Mouse (Mus musculus): ENCODE data around the gene Tpgs1. TPM values are rescaled to one million over a fixed set of nuclear protein-coding genes. Genes with fewer than 3 reads are reported as not detected.

Gene Tpgs1
- polyA plus RNA-seq, 1 experiment from 2014 or later = 59.3 TPM

DNA sequence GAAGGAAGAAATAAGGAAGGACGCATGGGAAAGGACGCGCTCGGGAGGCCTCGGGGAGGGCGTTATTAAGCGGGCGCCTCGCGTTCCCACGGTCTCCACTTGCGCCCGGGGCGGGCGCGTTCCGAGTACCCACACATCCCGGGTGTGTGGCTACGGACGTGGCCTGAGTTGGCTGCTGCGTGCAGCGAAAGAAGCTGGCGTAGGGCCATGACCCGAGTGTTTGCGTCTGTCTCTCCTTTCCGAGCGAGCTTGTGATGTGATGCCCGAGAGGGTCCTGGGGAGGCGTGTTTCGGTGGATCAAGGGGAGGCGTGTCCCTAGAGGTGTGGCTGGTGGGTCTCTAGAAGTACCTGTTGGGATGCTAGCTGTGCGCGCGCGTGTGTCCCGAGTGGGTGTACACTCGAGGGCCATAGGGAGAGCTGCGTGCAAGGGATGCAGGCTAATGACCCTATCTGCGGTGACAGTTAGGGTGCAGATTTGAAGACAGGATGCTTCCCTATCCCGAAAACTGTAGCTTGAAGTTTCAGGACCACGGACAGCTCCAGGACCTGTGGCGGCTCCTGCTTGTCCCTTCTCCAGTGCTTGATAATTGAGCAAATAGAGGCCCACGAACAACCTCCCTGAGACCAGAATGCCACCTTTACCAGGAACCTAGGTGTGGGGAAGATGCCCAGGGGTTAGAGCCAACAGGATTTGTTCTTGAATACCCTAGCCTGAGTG is 48.6 kb downstream of the Tpgs1 start:
- peaks cover 18% of the 10 kb centered on the region for H3K4me1 ChIP-seq
- 3% methylated on average over 43 of the region's 43 CpGs for WGBS
- H3K27me3 ChIP-seq (replicated peaks) = peaks cover 45% of the 10 kb centered on the region
- no peaks in the 10 kb centered on the region for H3K36me3 ChIP-seq
- no peaks in the 10 kb centered on the region for H3K9me3 ChIP-seq
- ATAC-seq (ENCODE audit: insufficient read depth, low FRiP score, low read depth) = no peak
- peak overlapping the region; percentile 94 for H3K4me2 ChIP-seq
- H3K27ac ChIP-seq = no peak overlapping the region
- H3K9ac ChIP-seq = no peak overlapping the region
- peak overlapping the region; percentile 59 for H3K4me3 ChIP-seq (replicated peaks)

DNA sequence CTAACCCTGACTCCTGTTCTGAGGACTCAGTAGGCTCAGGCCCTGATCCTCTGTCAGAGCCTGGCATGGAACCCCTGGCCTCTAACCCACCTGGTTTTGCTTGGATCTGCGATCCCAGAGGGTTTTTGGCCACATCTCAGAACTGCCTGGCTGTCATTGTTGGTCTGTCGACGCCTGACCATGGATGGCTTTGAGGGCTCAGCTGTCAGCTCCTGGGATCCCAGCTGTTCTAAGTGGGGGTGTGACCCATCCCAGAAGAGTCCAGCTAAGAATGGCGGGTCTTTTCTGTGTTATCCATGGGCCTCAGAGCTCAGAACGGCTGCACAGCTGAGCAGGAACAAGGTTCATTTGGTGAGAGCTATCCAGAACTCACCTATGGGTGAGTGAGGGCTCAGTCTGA is 51.9 kb downstream of the Tpgs1 start:
- Histone ChIP-seq H3K4me1 (peaks cover 16% of the 10 kb centered on the region), H3K27me3 (replicated peaks) (peaks cover 29% of the 10 kb centered on the region), H3K27ac (no peak overlapping the region), H3K9ac (no peak overlapping the region), H3K36me3 (no peaks in the 10 kb centered on the region), H3K4me2 (no peak overlapping the region), H3K4me3 (replicated peaks) (no peak overlapping the region), H3K9me3 (no peaks in the 10 kb centered on the region)
- no peak for ATAC-seq (ENCODE audit: insufficient read depth, low FRiP score, low read depth)
- 64% methylated on average over 5 of the region's 5 CpGs for whole genome bisulfite sequencing

DNA sequence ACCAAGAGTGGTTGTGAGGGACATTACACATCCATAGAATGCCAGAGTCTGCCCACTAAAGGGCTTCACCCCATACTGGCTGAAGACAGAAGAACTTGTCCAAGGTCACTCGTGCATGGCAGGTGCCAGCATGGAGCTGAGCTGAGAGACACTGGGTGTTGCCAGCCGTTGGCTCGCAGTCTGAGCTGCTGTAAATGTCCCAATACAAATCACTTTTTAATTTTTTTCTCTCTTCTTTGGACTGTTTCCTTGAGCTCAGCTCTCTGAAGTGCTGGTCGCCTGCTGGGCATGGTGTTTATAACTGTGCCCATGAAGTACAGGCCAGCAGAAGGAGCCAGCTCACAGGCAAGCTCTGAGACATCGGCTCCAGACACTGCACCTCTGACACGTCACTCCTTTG is 53.9 kb downstream of the Tpgs1 start:
- ATAC-seq (ENCODE audit: insufficient read depth, low FRiP score, low read depth) = no peak
- H3K4me3 ChIP-seq (replicated peaks) = no peak overlapping the region

DNA sequence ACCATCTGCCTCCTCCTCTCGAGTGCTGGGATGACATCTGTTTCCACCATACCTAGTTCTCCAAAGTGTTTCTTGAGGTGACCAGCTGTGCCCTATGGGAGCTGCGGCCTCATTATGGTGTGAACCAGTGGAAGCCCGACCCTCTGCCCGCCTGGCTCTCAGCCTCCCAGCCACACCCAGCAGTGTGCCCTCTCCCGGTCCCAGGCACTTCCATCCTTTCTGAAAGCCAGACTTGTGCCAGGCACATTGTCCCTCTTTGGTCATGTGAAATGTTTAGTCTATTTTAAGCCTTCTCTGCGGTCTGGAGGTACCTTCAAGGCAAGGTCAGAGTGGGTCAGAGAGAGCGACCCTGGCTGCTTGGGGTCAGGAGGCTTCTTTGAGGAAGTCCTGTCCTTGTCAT is 54.5 kb downstream of the Tpgs1 start:
- Histone ChIP-seq H3K9me3 (no peaks in the 10 kb centered on the region), H3K4me1 (no peaks in the 10 kb centered on the region), H3K27ac (no peak overlapping the region), H3K9ac (no peak overlapping the region), H3K4me2 (no peak overlapping the region), H3K36me3 (no peaks in the 10 kb centered on the region), H3K27me3 (replicated peaks) (peaks cover 3% of the 10 kb centered on the region; the same call in 1 of the 2 replicates), H3K4me3 (replicated peaks) (no peak overlapping the region)
- 76% methylated on average over 7 of the region's 7 CpGs for WGBS
- ATAC-seq (ENCODE audit: insufficient read depth, low FRiP score, low read depth) = no peak

More for the DNA sequence above, 53.9 kb downstream of the Tpgs1 start:
- Histone ChIP-seq H3K4me1 (no peaks in the 10 kb centered on the region), H3K4me2 (no peak overlapping the region), H3K9ac (no peak overlapping the region), H3K36me3 (no peaks in the 10 kb centered on the region), H3K9me3 (no peaks in the 10 kb centered on the region), H3K27ac (no peak overlapping the region), H3K27me3 (replicated peaks) (peaks cover 9% of the 10 kb centered on the region)
- WGBS = 65% methylated on average over 6 of the region's 6 CpGs

Other genes with a start within 250 kb of the Tpgs1 start
- not detected in 2 replicates for gene Vmn2r83, start 200.6 kb upstream of the Tpgs1 start, polyA plus RNA-seq (2015; fragmentation: Nextera tagmentation; extraction: Ambion mirVana)
- gene Plpp2, start 135.6 kb upstream of the Tpgs1 start, polyA plus RNA-seq (2015; fragmentation: Nextera tagmentation; extraction: Ambion mirVana) = 69.7 and 70.6 TPM in 2 replicates
- 49.2 and 50.1 TPM in 2 replicates for gene Mier2, start 114.2 kb upstream of the Tpgs1 start, polyA plus RNA-seq (2015; fragmentation: Nextera tagmentation; extraction: Ambion mirVana)
- gene Theg, start 82.0 kb upstream of the Tpgs1 start, polyA plus RNA-seq (2015; fragmentation: Nextera tagmentation; extraction: Ambion mirVana) = not detected in 2 replicates
- gene C2cd4c, start 55.3 kb upstream of the Tpgs1 start, polyA plus RNA-seq (2015; fragmentation: Nextera tagmentation; extraction: Ambion mirVana) = 0.08 and 0.14 TPM in 2 replicates
- gene Shc2, start 31.5 kb upstream of the Tpgs1 start, polyA plus RNA-seq (2015; fragmentation: Nextera tagmentation; extraction: Ambion mirVana) = 9.1 and 10.6 TPM in 2 replicates
- gene Odf3l2, start 23.6 kb upstream of the Tpgs1 start, polyA plus RNA-seq (2015; fragmentation: Nextera tagmentation; extraction: Ambion mirVana) = not detected in 2 replicates
- gene Madcam1, start 4.8 kb upstream of the Tpgs1 start, polyA plus RNA-seq (2015; fragmentation: Nextera tagmentation; extraction: Ambion mirVana) = 36.4 and 41.1 TPM in 2 replicates
- 107 and 108 TPM in 2 replicates for gene Cdc34, start 12.8 kb downstream of the Tpgs1 start, polyA plus RNA-seq (2015; fragmentation: Nextera tagmentation; extraction: Ambion mirVana)
- 0.40 and 0.57 TPM in 2 replicates for gene Gzmm, start 19.7 kb downstream of the Tpgs1 start, polyA plus RNA-seq (2015; fragmentation: Nextera tagmentation; extraction: Ambion mirVana)
- gene Bsg, start 35.1 kb downstream of the Tpgs1 start, polyA plus RNA-seq (2015; fragmentation: Nextera tagmentation; extraction: Ambion mirVana) = 1,050 and 1,128 TPM in 2 replicates
- gene Hcn2, start 47.3 kb downstream of the Tpgs1 start, polyA plus RNA-seq (2015; fragmentation: Nextera tagmentation; extraction: Ambion mirVana) = 0.08 and 0.14 TPM in 2 replicates
- gene Polrmt, start 77.2 kb downstream of the Tpgs1 start, polyA plus RNA-seq (2015; fragmentation: Nextera tagmentation; extraction: Ambion mirVana) = 33.9 and 38.7 TPM in 2 replicates
- 0.31 and 0.36 TPM in 2 replicates for gene Fgf22, start 85.7 kb downstream of the Tpgs1 start, polyA plus RNA-seq (2015; fragmentation: Nextera tagmentation; extraction: Ambion mirVana)
- 87.8 and 88.1 TPM in 2 replicates for gene Rnf126, start 97.6 kb downstream of the Tpgs1 start, polyA plus RNA-seq (2015; fragmentation: Nextera tagmentation; extraction: Ambion mirVana)
- 14.8 and 15.5 TPM in 2 replicates for gene Fstl3, start 107.9 kb downstream of the Tpgs1 start, polyA plus RNA-seq (2015; fragmentation: Nextera tagmentation; extraction: Ambion mirVana)
- gene Prss57, start 121.6 kb downstream of the Tpgs1 start, polyA plus RNA-seq (2015; fragmentation: Nextera tagmentation; extraction: Ambion mirVana) = 0.23 and 0.31 TPM in 2 replicates
- 53.3 and 54.1 TPM in 2 replicates for gene Palm, start 124.2 kb downstream of the Tpgs1 start, polyA plus RNA-seq (2015; fragmentation: Nextera tagmentation; extraction: Ambion mirVana)
- gene Misp, start 151.6 kb downstream of the Tpgs1 start, polyA plus RNA-seq (2015; fragmentation: Nextera tagmentation; extraction: Ambion mirVana) = 50.0 and 67.2 TPM in 2 replicates
- 295 and 299 TPM in 2 replicates for gene Ptbp1, start 185.1 kb downstream of the Tpgs1 start, polyA plus RNA-seq (2015; fragmentation: Nextera tagmentation; extraction: Ambion mirVana)
- 5.2 and 10.6 TPM in 2 replicates for gene Prtn3, start 205.1 kb downstream of the Tpgs1 start, polyA plus RNA-seq (2015; fragmentation: Nextera tagmentation; extraction: Ambion mirVana)
- 32.9 and 36.1 TPM in 2 replicates for gene Plppr3, start 205.3 kb downstream of the Tpgs1 start, polyA plus RNA-seq (2015; fragmentation: Nextera tagmentation; extraction: Ambion mirVana)
- 3.8 and 11.1 TPM in 2 replicates for gene Elane, start 216.9 kb downstream of the Tpgs1 start, polyA plus RNA-seq (2015; fragmentation: Nextera tagmentation; extraction: Ambion mirVana)
- not detected in 2 replicates for gene Cfd, start 221.5 kb downstream of the Tpgs1 start, polyA plus RNA-seq (2015; fragmentation: Nextera tagmentation; extraction: Ambion mirVana)
- 43.6 and 47.8 TPM in 2 replicates for gene Med16, start 239.6 kb downstream of the Tpgs1 start, polyA plus RNA-seq (2015; fragmentation: Nextera tagmentation; extraction: Ambion mirVana)
- gene Gm26602, start 241.5 kb downstream of the Tpgs1 start, polyA plus RNA-seq (2015; fragmentation: Nextera tagmentation; extraction: Ambion mirVana) = 4.4 and 13.3 TPM in 2 replicates
- 0.83 and 0.94 TPM in 2 replicates for gene Kiss1r, start 247.6 kb downstream of the Tpgs1 start, polyA plus RNA-seq (2015; fragmentation: Nextera tagmentation; extraction: Ambion mirVana)

Measured in stomach, embryonic 15.5 days (tissue).